Comparison of ENCODE assay signal across 11 mouse cellular contexts in genomic region chr6:100421706-100422578, GRCm38 (mm10).
DNase-seq lines count a peak whose midpoint lies in the region; ATAC-seq and TF ChIP-seq lines count a peak whose summit lies in the region.
"Had no signal": no experiment of that assay in that cellular context is flagged by ENCODE, and none has a peak within 500 bp of the region (broad histone marks: within the 10 kb centered on the region; RNA-seq: fewer than 3 reads in every experiment).

No protein-coding gene starts in this region.

- H3K36me3 ChIP-seq in hindbrain, embryonic 11.5 days (ENCODE audit: control insufficient read depth, insufficient read depth, low read length), result no peaks in the 10 kb centered on the region
- H3K36me3 ChIP-seq in midbrain, embryonic 14.5 days (ENCODE audit: control insufficient read depth, insufficient read depth, low read length), result no peaks in the 10 kb centered on the region
- H3K36me3 ChIP-seq: liver, embryonic 13.5 days had no signal

- no peaks in the 10 kb centered on the region for H3K9me3 ChIP-seq in hindbrain, embryonic 11.5 days (ENCODE audit: control insufficient read depth, low read length)
- no peaks in the 10 kb centered on the region for H3K9me3 ChIP-seq in midbrain, embryonic 14.5 days (ENCODE audit: control insufficient read depth, low read length)
- H3K9me3 ChIP-seq: liver, embryonic 13.5 days had no signal

- peak; percentile 61; the same call in 1 of the 2 replicates for ATAC-seq in hindbrain, embryonic 11.5 days (ENCODE audit: low FRiP score)
- ATAC-seq in midbrain, embryonic 14.5 days (ENCODE audit: low FRiP score, low TSS enrichment), result no peak; the same call in 1 of the 2 replicates
- no peak for ATAC-seq in megakaryocyte-erythroid progenitor cell, adult 5-6 weeks (replicated peaks; ENCODE audit: low FRiP score, low TSS enrichment, poor library complexity, severe bottlenecking)

- TF ChIP-seq CTCF in brain, embryonic 14.5 days (IDR thresholded peaks at IDR 0.05; ENCODE audit: borderline replicate concordance, extremely low read depth, insufficient read depth, insufficient read length), result no peak

- H3K9ac ChIP-seq in hindbrain, embryonic 11.5 days (ENCODE audit: low read depth, low read length), result no peak overlapping the region
- H3K9ac ChIP-seq in midbrain, embryonic 14.5 days (replicated peaks; ENCODE audit: low read length), result no peak overlapping the region; the same call in 1 of the 2 replicates
- H3K9ac ChIP-seq: liver, embryonic 13.5 days had no signal

- peak; percentile 100 for DNase-seq in ES-CJ7 (ENCODE audit: low read depth, low spot score)
- peak; percentile 80 for DNase-seq in brain, embryonic 14.5 days (ENCODE audit: low read depth)
- DNase-seq in hindbrain, embryonic 11.5 days (ENCODE audit: low spot score), result peak; percentile 58
- peak; percentile 56 for DNase-seq in midbrain, embryonic 14.5 days
- no peak for DNase-seq in right cerebral cortex, postnatal 25 days
- no peak for DNase-seq in layer of hippocampus, adult 11-12 months (ENCODE audit: low spot score)
- DNase-seq: kidney, postnatal 36 days; liver, embryonic 13.5 days; right cerebral cortex, postnatal 14 days; thymus, adult 18-20 months had no signal

- peaks cover 21% of the 10 kb centered on the region for H3K27me3 ChIP-seq in hindbrain, embryonic 11.5 days (ENCODE audit: control insufficient read depth, insufficient read depth, low read length)
- no peaks in the 10 kb centered on the region; the same call in none of the 2 replicates for H3K27me3 ChIP-seq in midbrain, embryonic 14.5 days (ENCODE audit: control insufficient read depth, insufficient read depth, low read length)

- no peak for TF ChIP-seq POLR2A in brain, embryonic 14.5 days (IDR thresholded peaks at IDR 0.05; ENCODE audit: borderline replicate concordance, extremely low read depth, insufficient read depth, insufficient read length, poor library complexity, severe bottlenecking)

- H3K27ac ChIP-seq in hindbrain, embryonic 11.5 days (ENCODE audit: low read depth, low read length), result no peak overlapping the region
- H3K27ac ChIP-seq in midbrain, embryonic 14.5 days (replicated peaks; ENCODE audit: low read depth, low read length), result peak overlapping the region; percentile 41; the same call in 1 of the 2 replicates
- H3K27ac ChIP-seq: liver, embryonic 13.5 days had no signal

- WGBS in hindbrain, embryonic 11.5 days, result 3% methylated on average over 24 of the region's 24 CpGs
- WGBS in midbrain, embryonic 14.5 days, result 4% methylated on average over 24 of the region's 24 CpGs

- H3K4me2 ChIP-seq in hindbrain, embryonic 11.5 days (replicated peaks; ENCODE audit: low read depth, low read length), result no peak overlapping the region
- H3K4me2 ChIP-seq in midbrain, embryonic 14.5 days (ENCODE audit: low read length), result peak overlapping the region; percentile 9; the same call in 1 of the 2 replicates
- H3K4me2 ChIP-seq: liver, embryonic 13.5 days had no signal

- H3K4me1 ChIP-seq in hindbrain, embryonic 11.5 days (replicated peaks; ENCODE audit: control insufficient read depth, insufficient read depth, low read length), result peaks cover 3% of the 10 kb centered on the region; the same call in 1 of the 2 replicates
- peaks cover 10% of the 10 kb centered on the region; the same call in 1 of the 2 replicates for H3K4me1 ChIP-seq in midbrain, embryonic 14.5 days (ENCODE audit: control insufficient read depth, insufficient read depth, low read length)
- H3K4me1 ChIP-seq: liver, embryonic 13.5 days had no signal

- no peak overlapping the region for H3K4me3 ChIP-seq in hindbrain, embryonic 11.5 days (ENCODE audit: low read depth, low read length)
- H3K4me3 ChIP-seq in midbrain, embryonic 14.5 days (replicated peaks; ENCODE audit: low read depth, low read length), result no peak overlapping the region
- H3K4me3 ChIP-seq: liver, embryonic 13.5 days had no signal

Comparison
In these comparisons a context has a peak if more than half of its experiments do, and no peak if none do; other contexts are left out.
1. DNase-seq: peak in ES-CJ7 (single experiment), brain, embryonic 14.5 days (single experiment), hindbrain, embryonic 11.5 days (single experiment) and midbrain, embryonic 14.5 days (single experiment); none in right cerebral cortex, postnatal 25 days (single experiment) and layer of hippocampus, adult 11-12 months (single experiment).